Mouse (Mus musculus): ENCODE data around the gene Bicdl2. TPM values are rescaled to one million over a fixed set of nuclear protein-coding genes. Genes with fewer than 3 reads are reported as not detected.

The Bicdl2 gene
- polyA plus RNA-seq, 1 experiment from 2014 or later: 0.14 TPM

DNA sequence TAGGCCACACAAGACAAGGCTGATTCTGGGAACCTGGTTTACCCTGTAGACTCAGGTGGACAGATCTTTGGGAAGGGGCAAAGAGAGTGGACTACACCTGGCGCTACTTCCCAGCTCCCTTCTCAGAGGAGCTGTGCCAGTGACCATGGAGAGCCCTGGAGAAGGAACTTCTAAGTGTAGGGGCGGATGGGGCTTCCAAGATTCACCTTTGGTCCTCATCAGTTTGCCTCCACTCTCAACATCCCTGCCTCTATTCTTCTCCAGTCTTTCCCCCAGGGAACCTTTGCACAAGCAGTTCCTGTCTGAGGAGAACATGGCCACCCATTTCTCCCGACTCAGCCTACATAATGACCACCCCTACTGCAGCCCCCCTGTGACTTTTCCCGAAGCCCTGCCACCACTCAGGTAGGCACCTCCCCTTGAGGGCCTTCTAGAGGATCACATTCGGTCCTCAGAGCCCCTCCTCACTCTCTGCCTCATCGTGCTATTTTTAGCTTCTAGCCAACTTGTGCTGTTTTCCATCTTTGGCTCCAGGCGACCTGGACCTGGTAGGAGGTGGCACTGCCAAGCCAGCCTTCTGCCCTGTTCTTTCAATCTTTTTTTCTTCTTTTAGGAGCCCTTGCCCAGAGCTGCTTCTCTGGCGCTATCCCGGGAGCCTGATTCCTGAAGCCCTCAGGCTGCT lies 14.1 kb downstream of the Bicdl2 start:
- ATAC-seq (ENCODE audit: low read depth) (no peak), DNase-seq (no peak)
- Histone ChIP-seq H3K36me3 (peaks cover 12% of the 10 kb centered on the region), H3K4me2 (peak overlapping the region; percentile 83), H3K27ac (0 out of 2 replicates have a peak overlapping the region, but pooled peaks have one; percentile 39), H3K4me1 (replicated peaks) (peaks cover 56% of the 10 kb centered on the region), H3K9me3 (replicated peaks) (no peaks in the 10 kb centered on the region), H3K9ac (peak overlapping the region; percentile 74), H3K27me3 (peaks cover 51% of the 10 kb centered on the region), H3K4me3 (replicated peaks) (peak overlapping the region; percentile 66)
- WGBS (ENCODE audit: insufficient replicate concordance): 31% methylated on average over 9 of the region's 9 CpGs

DNA sequence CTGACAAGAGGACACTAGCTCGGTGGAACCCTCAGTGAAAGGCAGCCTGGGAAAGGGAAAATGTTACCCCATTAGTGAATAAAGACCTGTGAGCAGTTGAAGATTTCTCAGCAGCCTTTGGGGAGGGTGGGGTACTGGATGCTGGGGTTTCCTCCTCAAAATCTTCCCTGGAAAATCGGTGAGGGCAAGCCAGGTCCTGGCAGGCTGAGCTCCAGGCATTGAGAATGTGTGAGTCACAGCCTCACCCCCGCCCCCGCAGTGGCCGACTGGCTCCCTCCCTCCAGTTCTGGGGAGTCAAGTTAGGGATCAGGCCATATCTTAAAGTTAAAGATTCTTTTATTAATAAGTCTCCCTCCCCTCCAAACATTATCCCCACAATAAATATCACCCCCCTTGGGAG lies 14.8 kb downstream of the Bicdl2 start:
- H3K9ac ChIP-seq: no peak overlapping the region
- no peaks in the 10 kb centered on the region for H3K9me3 ChIP-seq (replicated peaks)
- WGBS (ENCODE audit: insufficient replicate concordance): 34% methylated on average over 5 of the region's 5 CpGs
- peaks cover 58% of the 10 kb centered on the region for H3K27me3 ChIP-seq
- DNase-seq (no peak), ATAC-seq (ENCODE audit: low read depth) (no peak)
- no peak overlapping the region for H3K27ac ChIP-seq
- H3K4me2 ChIP-seq: peak overlapping the region; percentile 83
- H3K4me1 ChIP-seq (replicated peaks): peaks cover 58% of the 10 kb centered on the region
- peaks cover 5% of the 10 kb centered on the region for H3K36me3 ChIP-seq
- H3K4me3 ChIP-seq (replicated peaks): no peak overlapping the region

DNA sequence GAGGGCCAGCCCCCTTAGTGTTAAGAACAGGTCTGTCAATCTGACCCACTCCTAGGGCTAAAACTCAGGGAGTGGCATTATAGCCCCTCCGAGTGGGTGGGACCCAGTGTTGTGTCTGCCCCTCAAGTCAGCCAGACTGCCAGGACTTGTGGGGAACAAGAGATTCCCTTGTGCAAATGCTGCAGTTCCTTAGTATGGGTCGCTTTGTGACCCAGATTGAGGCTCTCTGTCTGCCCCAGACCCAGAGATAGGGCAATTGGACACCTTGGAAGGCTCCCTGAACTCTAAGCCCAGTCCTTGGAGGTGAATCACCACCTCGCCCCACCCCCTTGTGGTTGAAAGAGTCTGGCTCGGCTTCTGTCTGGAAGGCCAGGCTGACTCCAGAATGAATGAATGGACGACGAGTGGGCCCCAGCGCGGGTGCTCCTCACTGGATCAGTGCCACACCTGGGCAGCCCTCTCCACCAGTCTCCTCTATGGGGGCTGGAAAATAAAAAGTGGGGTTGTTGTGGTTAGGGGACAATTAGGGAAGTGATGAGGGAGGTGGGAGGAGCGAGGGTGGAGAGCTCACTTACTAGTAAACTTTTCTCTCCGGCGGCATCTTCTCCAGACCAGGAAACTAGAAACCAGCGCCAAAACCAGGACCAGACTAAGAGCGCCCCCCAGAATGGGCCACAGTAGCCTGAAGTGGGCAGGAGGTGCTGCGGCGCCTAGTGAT lies 15.4 kb downstream of the Bicdl2 start:
- peak overlapping the region; percentile 89 for H3K4me2 ChIP-seq
- peaks cover 64% of the 10 kb centered on the region for H3K27me3 ChIP-seq
- peaks cover 58% of the 10 kb centered on the region for H3K4me1 ChIP-seq (replicated peaks)
- no peaks in the 10 kb centered on the region for H3K36me3 ChIP-seq
- WGBS (ENCODE audit: insufficient replicate concordance): 10% methylated on average over 15 of the region's 15 CpGs
- H3K27ac ChIP-seq: no peak overlapping the region
- no peak for DNase-seq
- H3K4me3 ChIP-seq (replicated peaks): peak overlapping the region; percentile 63
- H3K9ac ChIP-seq: peak overlapping the region; percentile 67; the same call in 1 of the 2 replicates
- ATAC-seq (ENCODE audit: low read depth): no peak
- H3K9me3 ChIP-seq (replicated peaks): no peaks in the 10 kb centered on the region

DNA sequence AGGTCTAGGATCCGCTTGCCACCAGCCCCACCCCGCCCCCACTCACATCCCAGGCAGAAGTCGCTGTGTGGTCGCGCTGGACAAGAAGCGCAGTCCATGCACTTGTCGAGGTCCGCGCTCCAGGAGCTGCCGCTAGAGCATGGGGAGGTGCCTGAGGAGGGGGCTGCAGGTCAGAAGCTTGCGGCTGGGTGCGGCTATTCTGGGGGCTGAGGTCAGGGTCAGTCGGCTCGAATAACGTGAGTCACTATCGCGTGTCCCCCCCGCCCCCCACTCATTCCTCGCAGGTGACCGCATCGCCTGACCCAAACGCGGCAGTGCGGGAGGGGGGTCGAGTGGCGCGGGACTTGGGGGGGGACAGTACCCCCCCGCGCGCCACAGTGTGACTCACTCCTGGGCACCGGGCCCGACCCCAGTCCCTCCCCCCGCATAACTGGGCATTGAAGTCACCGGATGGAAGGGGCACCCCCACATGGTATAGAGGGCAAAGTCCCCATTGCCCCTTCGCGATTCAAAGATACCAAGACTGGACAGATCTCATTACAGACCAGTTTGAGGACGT lies 16.2 kb downstream of the Bicdl2 start:
- Histone ChIP-seq H3K9ac (peak overlapping the region; percentile 67), H3K4me1 (replicated peaks) (peaks cover 58% of the 10 kb centered on the region), H3K9me3 (replicated peaks) (no peaks in the 10 kb centered on the region), H3K4me3 (replicated peaks) (peak overlapping the region; percentile 63), H3K36me3 (no peaks in the 10 kb centered on the region), H3K27ac (no peak overlapping the region), H3K4me2 (peak overlapping the region; percentile 89), H3K27me3 (peaks cover 72% of the 10 kb centered on the region)
- WGBS (ENCODE audit: insufficient replicate concordance): 2% methylated on average over 37 of the region's 37 CpGs
- DNase-seq (no peak), ATAC-seq (ENCODE audit: low read depth) (no peak)

DNA sequence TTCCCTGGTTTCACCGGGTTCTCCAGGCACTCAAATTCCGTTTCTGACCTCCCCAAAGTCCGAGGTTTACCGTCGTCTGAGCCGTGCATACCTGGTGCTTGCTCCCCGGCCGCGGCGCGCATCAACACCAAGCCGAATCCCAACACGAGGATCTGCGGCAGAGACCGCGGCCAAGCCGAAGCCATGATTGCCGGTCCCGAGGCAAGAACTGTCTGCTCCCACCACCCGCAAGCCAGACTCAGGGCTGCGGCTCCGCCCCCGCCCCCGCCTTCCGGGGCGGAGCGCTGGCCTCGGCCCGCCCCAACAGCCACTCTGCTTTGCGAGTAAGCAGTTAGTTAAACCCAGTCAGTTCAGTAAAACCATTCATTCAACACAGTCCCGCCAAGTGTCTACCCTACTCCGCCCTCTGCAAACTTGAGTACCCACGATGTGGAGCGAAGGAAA lies 17.0 kb downstream of the Bicdl2 start, which contains the start of gene Tnfrsf12a:
Tnfrsf12a (minus strand) TSS at position 233 of the 444 bp plus-strand sequence.
- Histone ChIP-seq H3K4me3 (replicated peaks) (peak within 1 kb of the TSS; percentile 63), H3K9ac (peak within 1 kb of the TSS; percentile 67), H3K9me3 (replicated peaks) (no peaks in the 10 kb centered on the region), H3K27me3 (peaks cover 79% of the 10 kb centered on the region), H3K4me2 (peak within 1 kb of the TSS; percentile 89), H3K36me3 (no peaks in the 10 kb centered on the region), H3K27ac (no peak within 1 kb of the TSS), H3K4me1 (replicated peaks) (peaks cover 58% of the 10 kb centered on the region)
- DNase-seq (peak; percentile 76), ATAC-seq (ENCODE audit: low read depth) (peak; percentile 26)
- WGBS (ENCODE audit: insufficient replicate concordance): under 1% methylated on average over 34 of the region's 34 CpGs

DNA sequence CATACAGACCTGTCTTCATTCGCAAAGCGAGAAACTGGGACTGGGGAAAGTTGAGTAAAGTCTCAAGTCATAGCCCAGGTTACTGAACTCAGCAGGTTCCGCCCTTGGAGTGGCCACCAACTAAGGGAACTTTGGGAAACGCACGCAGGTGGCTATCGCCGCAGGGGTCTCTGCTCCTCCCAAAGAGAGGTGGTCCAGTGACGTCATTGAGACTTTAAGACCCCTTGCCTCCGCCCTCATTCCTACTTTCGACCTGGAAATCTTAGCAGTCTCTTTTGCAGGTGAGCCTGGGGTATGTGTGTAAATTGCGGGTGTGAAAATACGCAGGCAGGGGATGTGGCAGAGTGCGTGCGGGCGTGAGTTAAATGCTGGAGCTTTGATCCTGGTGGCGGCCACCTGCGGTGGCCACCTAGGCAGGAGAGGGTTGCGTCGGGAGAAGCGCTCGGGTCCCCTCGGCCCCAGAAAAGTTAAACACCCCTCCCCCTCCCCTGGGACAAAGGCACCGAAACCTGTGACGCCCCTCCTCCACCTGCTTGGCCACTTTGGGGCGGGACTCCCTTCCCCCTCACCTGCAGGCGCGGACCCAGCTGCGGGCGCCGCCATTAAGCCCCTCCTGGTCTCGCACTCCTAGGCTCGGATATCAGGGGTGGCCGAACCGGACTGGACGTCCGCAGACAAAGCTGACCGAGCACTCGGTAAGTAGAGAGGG lies 19.0 kb downstream of the Bicdl2 start, which contains the start of gene Cldn6:
Cldn6 (plus strand) TSS at position 123 of the 709 bp plus-strand sequence.
- DNase-seq: no peak
- no peak for ATAC-seq (ENCODE audit: low read depth)
- Histone ChIP-seq H3K36me3 (no peaks in the 10 kb centered on the region), H3K9me3 (replicated peaks) (no peaks in the 10 kb centered on the region), H3K27ac (no peak within 1 kb of the TSS), H3K4me3 (replicated peaks) (peak within 1 kb of the TSS; percentile 21; the same call in 1 of the 2 replicates), H3K9ac (no peak within 1 kb of the TSS), H3K4me1 (replicated peaks) (peaks cover 43% of the 10 kb centered on the region), H3K4me2 (peak within 1 kb of the TSS; percentile 40), H3K27me3 (peaks cover 99% of the 10 kb centered on the region)
- whole genome bisulfite sequencing (ENCODE audit: insufficient replicate concordance): 7% methylated on average over 38 of the region's 38 CpGs

DNA sequence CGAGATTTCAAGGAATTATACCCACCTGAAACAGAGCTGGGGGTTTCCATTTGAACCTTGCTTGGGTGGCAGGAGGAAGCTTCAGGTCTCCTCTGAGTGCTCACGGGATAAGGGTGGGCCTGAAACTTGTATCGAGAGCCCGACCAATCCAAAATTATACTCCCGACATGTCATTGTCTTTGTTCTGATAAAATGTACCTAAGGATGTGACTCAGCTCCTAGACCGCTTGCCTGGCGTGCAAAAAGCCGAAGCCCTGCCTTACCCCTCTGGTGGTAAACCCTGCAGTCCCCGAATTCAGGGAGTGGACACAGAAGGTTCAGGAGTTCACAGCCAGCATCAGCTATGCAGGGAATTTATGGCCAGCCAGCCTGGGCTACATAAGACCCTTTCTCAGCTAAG lies 20.0 kb downstream of the Bicdl2 start:
- Histone ChIP-seq H3K9ac (no peak overlapping the region), H3K27me3 (peaks cover 99% of the 10 kb centered on the region), H3K4me3 (replicated peaks) (no peak overlapping the region), H3K36me3 (no peaks in the 10 kb centered on the region), H3K27ac (no peak overlapping the region), H3K4me1 (replicated peaks) (peaks cover 33% of the 10 kb centered on the region), H3K9me3 (replicated peaks) (no peaks in the 10 kb centered on the region), H3K4me2 (no peak overlapping the region)
- 47% methylated on average over 9 of the region's 9 CpGs for WGBS (ENCODE audit: insufficient replicate concordance)
- ATAC-seq (ENCODE audit: low read depth) (no peak), DNase-seq (no peak)

DNA sequence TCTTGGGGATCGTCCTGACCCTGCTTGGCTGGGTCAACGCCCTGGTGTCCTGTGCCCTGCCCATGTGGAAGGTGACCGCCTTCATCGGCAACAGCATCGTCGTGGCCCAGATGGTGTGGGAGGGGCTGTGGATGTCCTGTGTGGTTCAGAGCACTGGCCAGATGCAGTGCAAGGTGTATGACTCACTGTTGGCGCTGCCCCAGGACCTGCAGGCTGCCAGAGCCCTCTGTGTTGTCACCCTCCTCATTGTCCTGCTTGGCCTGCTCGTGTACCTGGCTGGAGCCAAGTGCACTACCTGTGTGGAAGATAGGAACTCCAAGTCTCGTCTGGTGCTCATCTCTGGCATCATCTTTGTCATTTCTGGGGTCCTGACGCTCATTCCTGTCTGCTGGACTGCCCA lies 20.8 kb downstream of the Bicdl2 start:
- H3K9ac ChIP-seq: no peak overlapping the region
- H3K4me1 ChIP-seq (replicated peaks): peaks cover 25% of the 10 kb centered on the region
- 49% methylated on average over 10 of the region's 10 CpGs for WGBS (ENCODE audit: insufficient replicate concordance)
- H3K4me3 ChIP-seq (replicated peaks): no peak overlapping the region
- DNase-seq (no peak), ATAC-seq (ENCODE audit: low read depth) (no peak)
- no peak overlapping the region for H3K27ac ChIP-seq
- H3K4me2 ChIP-seq: no peak overlapping the region
- H3K9me3 ChIP-seq (replicated peaks): no peaks in the 10 kb centered on the region
- no peaks in the 10 kb centered on the region for H3K36me3 ChIP-seq
- H3K27me3 ChIP-seq: peaks cover 94% of the 10 kb centered on the region

DNA sequence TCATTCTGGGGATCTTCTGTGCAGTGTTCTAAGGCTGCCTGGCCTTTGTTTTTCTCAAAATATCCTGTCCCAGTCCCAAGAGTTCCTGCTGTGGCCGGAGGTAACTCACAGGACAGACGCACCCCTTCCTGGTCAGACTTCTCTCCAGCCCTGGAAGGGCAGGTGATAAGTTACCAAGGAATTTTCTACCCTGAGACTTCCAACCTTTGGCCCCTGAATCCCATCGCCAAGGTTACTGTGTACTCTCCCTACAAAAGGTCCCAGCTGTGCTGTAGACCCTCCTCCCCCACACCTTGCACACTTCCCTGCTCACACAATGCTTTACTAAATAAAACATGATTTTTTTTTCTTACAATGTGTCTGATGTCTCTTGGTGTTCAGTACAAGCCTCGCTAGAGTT lies 21.8 kb downstream of the Bicdl2 start:
- 29% methylated on average over 4 of the region's 4 CpGs for WGBS (ENCODE audit: insufficient replicate concordance)
- H3K27ac ChIP-seq: no peak overlapping the region
- no peaks in the 10 kb centered on the region for H3K36me3 ChIP-seq
- no peak overlapping the region for H3K4me2 ChIP-seq
- H3K9ac ChIP-seq: no peak overlapping the region
- no peaks in the 10 kb centered on the region for H3K9me3 ChIP-seq (replicated peaks)
- no peak for DNase-seq
- H3K4me1 ChIP-seq (replicated peaks): peaks cover 15% of the 10 kb centered on the region
- ATAC-seq (ENCODE audit: low read depth): no peak
- peaks cover 84% of the 10 kb centered on the region for H3K27me3 ChIP-seq
- no peak overlapping the region for H3K4me3 ChIP-seq (replicated peaks)

DNA sequence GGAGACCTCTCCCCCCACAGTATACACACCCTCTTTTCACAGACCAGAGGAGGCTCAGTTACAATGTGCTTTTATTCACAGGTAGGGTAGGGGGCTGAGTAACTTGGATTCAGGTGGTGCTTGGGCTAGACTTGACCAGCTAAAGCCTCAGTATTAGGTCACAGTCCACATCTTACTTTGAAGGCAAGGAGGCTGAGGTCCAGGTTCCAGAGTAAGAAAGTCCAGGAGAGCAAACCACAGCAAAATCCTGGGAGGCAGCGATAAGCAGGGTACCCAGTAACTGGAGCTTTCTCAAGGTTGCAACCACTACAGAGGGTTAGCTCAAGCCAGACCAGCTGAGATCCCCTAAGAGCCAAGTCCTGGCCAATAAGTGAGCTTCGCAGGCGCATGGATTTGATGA lies 22.2 kb downstream of the Bicdl2 start:
- WGBS (ENCODE audit: insufficient replicate concordance): 47% methylated on average over 3 of the region's 3 CpGs
- Histone ChIP-seq H3K4me1 (replicated peaks) (peaks cover 11% of the 10 kb centered on the region), H3K27me3 (peaks cover 80% of the 10 kb centered on the region), H3K27ac (no peak overlapping the region), H3K9ac (no peak overlapping the region), H3K4me2 (no peak overlapping the region), H3K9me3 (replicated peaks) (no peaks in the 10 kb centered on the region), H3K36me3 (no peaks in the 10 kb centered on the region), H3K4me3 (replicated peaks) (no peak overlapping the region)
- DNase-seq (no peak), ATAC-seq (ENCODE audit: low read depth) (no peak)

DNA sequence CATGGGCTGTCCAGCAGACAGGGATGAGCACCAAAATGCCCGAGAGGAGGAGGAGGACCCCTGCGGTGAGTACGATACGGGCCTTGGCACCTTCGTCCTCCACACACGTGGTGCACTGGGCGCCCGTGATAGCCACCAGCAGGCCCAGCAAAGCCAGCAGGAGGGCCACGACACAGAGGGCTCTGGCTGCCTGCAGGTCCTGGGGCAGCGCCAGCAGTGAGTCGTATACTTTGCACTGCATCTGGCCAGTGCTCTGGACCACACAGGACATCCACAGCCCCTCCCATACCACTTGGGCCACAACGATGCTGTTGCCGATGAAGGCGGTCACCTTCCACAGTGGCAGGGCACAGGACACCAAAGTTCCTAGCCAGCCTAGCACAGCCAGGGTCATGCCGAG lies 22.9 kb downstream of the Bicdl2 start:
- H3K27ac ChIP-seq: no peak overlapping the region
- H3K9ac ChIP-seq: no peak overlapping the region
- no peaks in the 10 kb centered on the region for H3K9me3 ChIP-seq (replicated peaks)
- H3K4me2 ChIP-seq: no peak overlapping the region
- H3K36me3 ChIP-seq: no peaks in the 10 kb centered on the region
- peaks cover 73% of the 10 kb centered on the region for H3K27me3 ChIP-seq
- H3K4me1 ChIP-seq (replicated peaks): peaks cover 5% of the 10 kb centered on the region; the same call in 1 of the 2 replicates
- no peak overlapping the region for H3K4me3 ChIP-seq (replicated peaks)
- 0 out of 2 replicates have a peak, but pooled peaks have one; percentile 20 for ATAC-seq (ENCODE audit: low read depth)
- 22% methylated on average over 15 of the region's 15 CpGs for WGBS (ENCODE audit: insufficient replicate concordance)
- DNase-seq: no peak

Data from liver, embryonic 13.5 days (tissue).